ENCODE assay signal across 17 mouse cellular contexts in genomic region chr4:86337216-86337765, GRCm38 (mm10).
A peak's percentile ranks its signal among the peaks of the same experiment; 100 is the strongest.
DNase-seq lines count a peak whose midpoint lies in the region; ATAC-seq and TF ChIP-seq lines count a peak whose summit lies in the region.
"Had no signal": no experiment of that assay in that cellular context is flagged by ENCODE, and none has a peak within 500 bp of the region (broad histone marks: within the 10 kb centered on the region; RNA-seq: fewer than 3 reads in every experiment).

No protein-coding gene starts in this region.

- DNase-seq in midbrain, embryonic 11.5 days (ENCODE audit: low spot score, missing footprints), result peak; percentile 70
- DNase-seq in midbrain, embryonic 10.5 days (ENCODE audit: low spot score), result no peak
- peak; percentile 35 to 51 for DNase-seq in kidney, postnatal 4 days
- DNase-seq in layer of hippocampus, postnatal 25 days (ENCODE audit: extremely low spot score in 1 of 2, low spot score in 1 of 2), result no peak
- DNase-seq in hindbrain, embryonic 14.5 days (ENCODE audit: low spot score), result no peak
- DNase-seq in cerebellum, adult 2 months, result no peak
- DNase-seq: adrenal gland, adult 2 months; cerebellum, adult 9-11 months; gastrocnemius, postnatal 25 days; heart, adult 2 months; liver, postnatal 0 days; lung, postnatal 4 days; retina, postnatal 1 day; thymus, adult 2 months had no signal

- H3K4me1 ChIP-seq in midbrain, embryonic 11.5 days (ENCODE audit: control insufficient read depth, insufficient read depth, low read length), result no peaks in the 10 kb centered on the region
- peaks cover 5% of the 10 kb centered on the region; the same call in 1 of the 2 replicates for H3K4me1 ChIP-seq in midbrain, embryonic 10.5 days
- peaks cover 45% of the 10 kb centered on the region for H3K4me1 ChIP-seq in kidney, embryonic 15.5 days
- H3K4me1 ChIP-seq in hindbrain, embryonic 14.5 days (replicated peaks; ENCODE audit: control insufficient read depth, insufficient read depth, low read length), result no peaks in the 10 kb centered on the region
- no peaks in the 10 kb centered on the region; the same call in 1 of the 2 replicates for H3K4me1 ChIP-seq in cerebellum, adult 2 months (ENCODE audit: control insufficient read depth, insufficient read depth, low read length)

- H3K4me2 ChIP-seq in midbrain, embryonic 11.5 days, result no peak overlapping the region
- no peak overlapping the region for H3K4me2 ChIP-seq in kidney, embryonic 15.5 days
- H3K4me2 ChIP-seq in hindbrain, embryonic 14.5 days (replicated peaks), result no peak overlapping the region
- H3K4me2 ChIP-seq: heart, embryonic 15.5 days had no signal

- no peaks in the 10 kb centered on the region for H3K36me3 ChIP-seq in midbrain, embryonic 11.5 days (ENCODE audit: control insufficient read depth, insufficient read depth, low read length)
- no peaks in the 10 kb centered on the region for H3K36me3 ChIP-seq in midbrain, embryonic 10.5 days
- H3K36me3 ChIP-seq in kidney, embryonic 15.5 days, result no peaks in the 10 kb centered on the region
- no peaks in the 10 kb centered on the region for H3K36me3 ChIP-seq in hindbrain, embryonic 14.5 days (replicated peaks; ENCODE audit: control insufficient read depth, insufficient read depth)

- H3K9ac ChIP-seq in midbrain, embryonic 11.5 days (ENCODE audit: low read length), result no peak overlapping the region
- H3K9ac ChIP-seq in kidney, embryonic 15.5 days, result no peak overlapping the region
- no peak overlapping the region for H3K9ac ChIP-seq in hindbrain, embryonic 14.5 days
- H3K9ac ChIP-seq: heart, embryonic 15.5 days; liver, postnatal 0 days had no signal

- no peak overlapping the region for H3K4me3 ChIP-seq in midbrain, embryonic 11.5 days (ENCODE audit: low read depth, low read length)
- H3K4me3 ChIP-seq in midbrain, embryonic 10.5 days, result no peak overlapping the region
- H3K4me3 ChIP-seq in kidney, embryonic 15.5 days (replicated peaks), result no peak overlapping the region
- no peak overlapping the region for H3K4me3 ChIP-seq in hindbrain, embryonic 14.5 days (replicated peaks; ENCODE audit: low read length)
- no peak overlapping the region for H3K4me3 ChIP-seq in cerebellum, adult 2 months (replicated peaks; ENCODE audit: insufficient read depth, low read depth, low read length)
- H3K4me3 ChIP-seq: heart, adult 2 months; heart, embryonic 15.5 days had no signal

- H3K27me3 ChIP-seq in midbrain, embryonic 11.5 days (ENCODE audit: control insufficient read depth, insufficient read depth, low read length), result no peaks in the 10 kb centered on the region
- H3K27me3 ChIP-seq in midbrain, embryonic 10.5 days (ENCODE audit: low read depth, poor library complexity, severe bottlenecking), result no peaks in the 10 kb centered on the region
- no peaks in the 10 kb centered on the region for H3K27me3 ChIP-seq in kidney, embryonic 15.5 days
- no peaks in the 10 kb centered on the region for H3K27me3 ChIP-seq in hindbrain, embryonic 14.5 days (ENCODE audit: control insufficient read depth, insufficient read depth, low read length)
- H3K27me3 ChIP-seq in cerebellum, adult 2 months (ENCODE audit: control insufficient read depth, insufficient read depth, low read length), result no peaks in the 10 kb centered on the region
- H3K27me3 ChIP-seq: heart, embryonic 15.5 days had no signal

- H3K27ac ChIP-seq in midbrain, embryonic 11.5 days (ENCODE audit: low read depth, low read length), result no peak overlapping the region
- H3K27ac ChIP-seq in midbrain, embryonic 10.5 days (replicated peaks), result no peak overlapping the region
- peak overlapping the region; percentile 88 for H3K27ac ChIP-seq in kidney, embryonic 15.5 days
- no peak overlapping the region for H3K27ac ChIP-seq in hindbrain, embryonic 14.5 days
- no peak overlapping the region for H3K27ac ChIP-seq in cerebellum, adult 2 months (ENCODE audit: insufficient read depth, low read length)
- H3K27ac ChIP-seq: heart, adult 2 months; heart, embryonic 15.5 days had no signal

- no peaks in the 10 kb centered on the region for H3K9me3 ChIP-seq in midbrain, embryonic 11.5 days (ENCODE audit: control insufficient read depth, low read length)
- H3K9me3 ChIP-seq in midbrain, embryonic 10.5 days (replicated peaks), result no peaks in the 10 kb centered on the region
- H3K9me3 ChIP-seq in kidney, embryonic 15.5 days (replicated peaks), result no peaks in the 10 kb centered on the region
- H3K9me3 ChIP-seq in hindbrain, embryonic 14.5 days (ENCODE audit: control insufficient read depth, low read length), result no peaks in the 10 kb centered on the region
- H3K9me3 ChIP-seq: heart, embryonic 15.5 days had no signal

- TF ChIP-seq CTCF in cerebellum, adult 2 months (IDR thresholded peaks at IDR 0.05; ENCODE audit: borderline replicate concordance, insufficient read depth, low read depth, low read length), result no peak

- no peak for ATAC-seq in midbrain, embryonic 11.5 days (ENCODE audit: low FRiP score)
- peak; percentile 46; the same call in 1 of the 2 replicates for ATAC-seq in kidney, embryonic 15.5 days (replicated peaks; ENCODE audit: low FRiP score)
- no peak for ATAC-seq in hindbrain, embryonic 14.5 days (ENCODE audit: low FRiP score)
- ATAC-seq: forebrain, embryonic 14.5 days; liver, postnatal 0 days had no signal

- TF ChIP-seq POLR2A in cerebellum, adult 2 months (IDR thresholded peaks at IDR 0.05; ENCODE audit: borderline replicate concordance, insufficient read depth, low read length), result no peak

- 87% methylated on average over 6 of the region's 6 CpGs for WGBS in midbrain, embryonic 11.5 days
- WGBS in midbrain, embryonic 10.5 days, result 85% methylated on average over 6 of the region's 6 CpGs
- WGBS in kidney, embryonic 15.5 days, result 30% methylated on average over 6 of the region's 6 CpGs
- 87% methylated on average over 6 of the region's 6 CpGs for WGBS in hindbrain, embryonic 14.5 days
- 86% methylated on average over 6 of the region's 6 CpGs for WGBS in cerebellum, adult 2 months

Comparison
In these comparisons a context has a peak if more than half of its experiments do, and no peak if none do; other contexts are left out.
1. DNase-seq: peak in midbrain, embryonic 11.5 days (single experiment) and kidney, postnatal 4 days (2 of 2); none in midbrain, embryonic 10.5 days (single experiment), layer of hippocampus, postnatal 25 days (0 of 2), hindbrain, embryonic 14.5 days (single experiment) and cerebellum, adult 2 months (0 of 2).